Mouse (Mus musculus) hindbrain, embryonic 11.5 days (tissue): ENCODE results near the gene Bach2. TPM values are rescaled to one million over a fixed set of nuclear protein-coding genes. Genes with fewer than 3 reads are reported as not detected.

Experiments
- ATAC-seq: fragments of 200-750 bp; cut with Nextera tagmentation; 2 replicates; pipeline ENCODE4 v1.8.0; 2017; ENCODE audit warnings: mild to moderate bottlenecking, moderate TSS enrichment, moderate library complexity; ENCODE audit not compliant: low FRiP score
- DNase-seq: peaks from one replicate; pipeline ENCODE4 v3.0.0-alpha.2; 2015; ENCODE audit warnings: low spot score
- H3K27ac ChIP-seq: fragments of 300-500 bp; sonication (generic); 2 replicates; pipeline ENCODE4 v1.5.1; 2014; ENCODE audit warnings: mild to moderate bottlenecking, low read depth, low read length
- H3K27me3 ChIP-seq: fragments of 300-500 bp; sonication (generic); 2 replicates; pipeline ENCODE4 v1.6.1; 2014; ENCODE audit warnings: mild to moderate bottlenecking, low read length, moderate library complexity, mixed read lengths; ENCODE audit not compliant: control insufficient read depth, insufficient read depth
- H3K36me3 ChIP-seq: fragments of 300-500 bp; sonication (generic); 2 replicates; pipeline ENCODE4 v1.6.1; 2014; ENCODE audit warnings: mild to moderate bottlenecking, low read length, moderate library complexity, mixed read lengths; ENCODE audit not compliant: control insufficient read depth, insufficient read depth
- H3K4me1 ChIP-seq: fragments of 300-500 bp; sonication (generic); replicated peaks from 2 replicates; pipeline ENCODE4 v1.6.1; 2014; ENCODE audit warnings: low read length, mixed read lengths; ENCODE audit not compliant: control insufficient read depth, insufficient read depth
- H3K4me2 ChIP-seq: fragments of 300-500 bp; sonication (generic); replicated peaks from 2 replicates; pipeline ENCODE4 v1.6.1; 2014; ENCODE audit warnings: mild to moderate bottlenecking, low read depth, low read length
- H3K4me3 ChIP-seq: fragments of 300-500 bp; sonication (generic); 2 replicates; pipeline ENCODE4 v1.5.1; 2014; ENCODE audit warnings: low read depth, low read length
- H3K9ac ChIP-seq: fragments of 300-500 bp; sonication (generic); 2 replicates; pipeline ENCODE4 v1.6.1; 2014; ENCODE audit warnings: low read depth, low read length
- H3K9me3 ChIP-seq: fragments of 300-500 bp; sonication (generic); 2 replicates; pipeline ENCODE4 v1.6.1; 2016; ENCODE audit warnings: low read length; ENCODE audit not compliant: control insufficient read depth
- WGBS: fragments of 180-500 bp; shearing (Covaris S2); extraction: QIAGEN DNeasy Blood & Tissue Kit; methylation state at CpG from one replicate; pipeline ENCODE4 v1.1.7; 2014; 5-methylcytosine and 5-hydroxymethylcytosine counted together
- polyA plus RNA-seq: library from polyadenylated mRNA; unstranded; fragments of >200 nt; fragmentation: Nextera tagmentation; extraction: Ambion mirVana; gene quantifications from 2 replicates; pipeline ENCODE4 v1.2.1, GENCODE M21; 2014

Gene Bach2
- polyA plus RNA-seq, 1 experiment from 2014 or later = 23.9 TPM

- Histone ChIP-seq H3K9ac (no peak overlapping the region), H3K27ac (no peak overlapping the region), H3K9me3 (no peaks in the 10 kb centered on the region), H3K4me1 (peaks cover 10% of the 10 kb centered on the region), H3K4me3 (no peak overlapping the region), H3K36me3 (no peaks in the 10 kb centered on the region), H3K27me3 (no peaks in the 10 kb centered on the region), H3K4me2 (no peak overlapping the region)
- ATAC-seq = peak; percentile 41
- 95% methylated on average over 35 of the region's 35 CpGs for WGBS
- no peak for DNase-seq
Measured at GRCm38 (mm10) chr4:32562319-32563115, 323.9 kb downstream of the Bach2 start.

- Histone ChIP-seq H3K27ac (no peak overlapping the region), H3K4me2 (no peak overlapping the region), H3K9me3 (no peaks in the 10 kb centered on the region), H3K4me1 (peaks cover 10% of the 10 kb centered on the region), H3K36me3 (no peaks in the 10 kb centered on the region), H3K9ac (no peak overlapping the region), H3K4me3 (no peak overlapping the region), H3K27me3 (no peaks in the 10 kb centered on the region)
- ATAC-seq (no peak), DNase-seq (no peak)
- 81% methylated on average over 7 of the region's 7 CpGs for WGBS
Measured at GRCm38 (mm10) chr4:32564416-32564815, 325.8 kb downstream of the Bach2 start.

- Histone ChIP-seq H3K9ac (no peak overlapping the region), H3K27ac (no peak overlapping the region), H3K36me3 (no peaks in the 10 kb centered on the region), H3K4me3 (no peak overlapping the region), H3K27me3 (no peaks in the 10 kb centered on the region), H3K4me1 (peaks cover 13% of the 10 kb centered on the region), H3K4me2 (no peak overlapping the region), H3K9me3 (no peaks in the 10 kb centered on the region)
- DNase-seq = no peak
- WGBS = 86% methylated on average over 8 of the region's 8 CpGs
- ATAC-seq = no peak
Measured at GRCm38 (mm10) chr4:32564918-32565317, 326.3 kb downstream of the Bach2 start.

GRCm38 (mm10) chr4:32569054-32569453 lies 330.4 kb downstream of the Bach2 start:
- Histone ChIP-seq H3K9me3 (no peaks in the 10 kb centered on the region), H3K9ac (no peak overlapping the region), H3K27me3 (no peaks in the 10 kb centered on the region), H3K4me3 (no peak overlapping the region), H3K27ac (no peak overlapping the region), H3K4me1 (peaks cover 5% of the 10 kb centered on the region), H3K36me3 (no peaks in the 10 kb centered on the region), H3K4me2 (no peak overlapping the region)
- 90% methylated on average over 4 of the region's 4 CpGs for WGBS
- ATAC-seq = no peak
- DNase-seq = no peak

GRCm38 (mm10) chr4:32569995-32570938 lies 331.7 kb downstream of the Bach2 start:
- no peak overlapping the region; the same call in 1 of the 2 replicates for H3K27ac ChIP-seq
- no peak overlapping the region for H3K4me3 ChIP-seq
- ATAC-seq = peak; percentile 52; the same call in 1 of the 2 replicates
- peak; percentile 44 for DNase-seq
- no peak overlapping the region for H3K4me2 ChIP-seq
- H3K9me3 ChIP-seq = no peaks in the 10 kb centered on the region
- H3K9ac ChIP-seq = no peak overlapping the region
- H3K27me3 ChIP-seq = no peaks in the 10 kb centered on the region
- peaks cover 5% of the 10 kb centered on the region for H3K4me1 ChIP-seq
- WGBS = 44% methylated on average over 17 of the region's 17 CpGs
- no peaks in the 10 kb centered on the region for H3K36me3 ChIP-seq

GRCm38 (mm10) chr4:32570939-32571317 lies 332.3 kb downstream of the Bach2 start:
- DNase-seq (no peak), ATAC-seq (no peak)
- peaks cover 5% of the 10 kb centered on the region for H3K4me1 ChIP-seq
- no peak overlapping the region for H3K9ac ChIP-seq
- WGBS = 79% methylated on average over 8 of the region's 8 CpGs
- H3K9me3 ChIP-seq = no peaks in the 10 kb centered on the region
- no peak overlapping the region for H3K4me3 ChIP-seq
- no peak overlapping the region for H3K4me2 ChIP-seq
- no peaks in the 10 kb centered on the region for H3K36me3 ChIP-seq
- no peaks in the 10 kb centered on the region for H3K27me3 ChIP-seq
- no peak overlapping the region for H3K27ac ChIP-seq

- Histone ChIP-seq H3K36me3 (no peaks in the 10 kb centered on the region), H3K9ac (no peak overlapping the region), H3K4me2 (no peak overlapping the region), H3K4me3 (no peak overlapping the region), H3K4me1 (peaks cover 5% of the 10 kb centered on the region), H3K27me3 (no peaks in the 10 kb centered on the region), H3K9me3 (no peaks in the 10 kb centered on the region), H3K27ac (no peak overlapping the region)
- WGBS = 68% methylated on average over 3 of the region's 3 CpGs
- DNase-seq (no peak), ATAC-seq (no peak)
Measured at GRCm38 (mm10) chr4:32571441-32571840, 332.8 kb downstream of the Bach2 start.

- Histone ChIP-seq H3K4me2 (no peak overlapping the region), H3K4me3 (no peak overlapping the region), H3K9me3 (no peaks in the 10 kb centered on the region), H3K36me3 (no peaks in the 10 kb centered on the region), H3K4me1 (peaks cover 5% of the 10 kb centered on the region), H3K27me3 (no peaks in the 10 kb centered on the region), H3K9ac (no peak overlapping the region), H3K27ac (no peak overlapping the region)
- DNase-seq = peak; percentile 63
- ATAC-seq = peak; percentile 53
- 44% methylated on average over 1 of the region's 1 CpGs for WGBS
Measured at GRCm38 (mm10) chr4:32572118-32572517, 333.5 kb downstream of the Bach2 start.
